Mouse (Mus musculus) heart, embryonic 13.5 days (tissue): ENCODE data around the gene Tep1. TPM values are rescaled to one million over a fixed set of nuclear protein-coding genes. Genes with fewer than 3 reads are reported as not detected.
"Not testable (repeated sequence)": the region's sequence is repeated elsewhere in the genome, so short reads cannot be mapped to it uniquely, and the experiment has no call there.

ENCODE experiments used
- ATAC-seq: fragments of 200-750 bp; cut with Nextera tagmentation; 2 replicates; pipeline ENCODE4 v1.8.0; 2017; ENCODE audit warnings: moderate TSS enrichment; ENCODE audit not compliant: insufficient number of reproducible peaks, low FRiP score, low TSS enrichment; ENCODE audit errors: extremely low read depth
- H3K27ac ChIP-seq: fragments of 300-500 bp; sonication (generic); replicated peaks from 2 replicates; pipeline ENCODE4 v1.5.1; 2015; ENCODE audit warnings: moderate library complexity, mild to moderate bottlenecking, inconsistent platforms
- H3K27me3 ChIP-seq: fragments of 300-500 bp; sonication (generic); replicated peaks from 2 replicates; pipeline ENCODE4 v1.6.1; 2015; ENCODE audit warnings: mild to moderate bottlenecking, inconsistent platforms
- H3K36me3 ChIP-seq: fragments of 300-500 bp; sonication (generic); 2 replicates; pipeline ENCODE4 v1.6.1; 2015; ENCODE audit warnings: mild to moderate bottlenecking, inconsistent platforms
- H3K4me1 ChIP-seq: fragments of 300-500 bp; sonication (generic); 2 replicates; pipeline ENCODE4 v1.6.1; 2015; ENCODE audit warnings: inconsistent platforms
- H3K4me2 ChIP-seq: fragments of 300-500 bp; sonication (generic); 2 replicates; pipeline ENCODE4 v1.6.1; 2015; ENCODE audit warnings: inconsistent platforms, mild to moderate bottlenecking, moderate library complexity
- H3K4me3 ChIP-seq: fragments of 300-500 bp; sonication (generic); 2 replicates; pipeline ENCODE4 v1.5.1; 2015; ENCODE audit warnings: moderate library complexity, mild to moderate bottlenecking, inconsistent platforms
- H3K9ac ChIP-seq: fragments of 300-500 bp; sonication (generic); 2 replicates; pipeline ENCODE4 v1.6.1; 2015; ENCODE audit warnings: inconsistent platforms, mild to moderate bottlenecking, moderate library complexity
- H3K9me3 ChIP-seq: fragments of 300-500 bp; sonication (generic); 2 replicates; pipeline ENCODE4 v1.6.1; 2016; ENCODE audit warnings: inconsistent platforms
- WGBS: fragments of 180-500 bp; shearing (Covaris S2); methylation state at CpG from one replicate; pipeline ENCODE4 v1.1.7; 2015; ENCODE audit warnings: mixed read lengths; 5-methylcytosine and 5-hydroxymethylcytosine counted together
- polyA plus RNA-seq: library from polyadenylated mRNA; unstranded; fragments of >200 nt; fragmentation: Nextera tagmentation; extraction: Ambion mirVana; gene quantifications from 2 replicates; pipeline ENCODE4 v1.2.1, GENCODE M21; 2015

Tep1 gene
- polyA plus RNA-seq: 4.5 and 5.1 TPM in 2 replicates

DNA sequence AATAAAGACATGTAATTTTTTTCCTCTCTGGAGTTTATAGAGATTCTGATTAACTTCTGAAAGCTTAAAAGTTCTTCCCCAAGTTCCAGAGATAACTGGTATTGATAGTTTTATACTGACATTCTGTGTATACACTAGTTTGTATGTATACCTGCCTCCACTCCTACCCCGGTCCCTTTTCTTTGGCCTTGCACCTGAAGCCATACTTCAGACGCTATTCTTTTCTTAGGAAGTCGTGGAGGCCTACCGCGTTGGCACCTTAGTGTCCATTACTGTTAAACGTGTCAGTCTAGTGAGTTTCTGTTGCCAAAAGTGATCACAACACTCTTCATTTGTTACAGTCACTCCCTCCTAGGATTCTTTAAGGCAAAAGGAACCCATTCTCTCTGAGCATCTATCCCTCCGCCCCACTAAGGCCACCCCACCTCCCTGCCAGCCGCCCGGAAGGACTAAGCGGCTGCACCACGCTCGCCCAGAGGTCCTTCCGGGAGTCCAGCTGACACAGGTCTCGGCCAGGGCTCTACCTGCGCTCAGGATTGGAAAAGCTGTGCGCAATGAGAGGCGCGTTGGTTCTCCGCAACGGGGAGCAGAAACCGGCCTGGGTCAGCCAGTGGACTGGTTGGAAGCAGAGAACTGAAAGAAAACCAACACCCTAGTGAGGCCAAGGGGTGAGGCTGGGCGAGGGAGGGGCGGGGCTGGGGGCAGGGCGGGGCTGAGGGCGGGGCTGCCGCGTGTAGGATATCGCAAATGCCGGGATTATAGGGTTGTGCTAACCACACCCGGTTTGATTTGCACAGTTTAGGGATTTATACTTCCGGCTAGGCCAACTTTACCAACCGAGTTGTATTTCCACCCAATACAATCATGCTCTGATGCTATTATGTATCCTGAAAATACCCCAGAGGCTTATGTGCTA is at the start of gene Tep1:
Gene Tep1, minus strand, starts transcription at position 672 of the 916 bp plus-strand sequence.
- Histone ChIP-seq H3K27ac (peak within 1 kb of the TSS; percentile 79), H3K4me3 (peak within 1 kb of the TSS; percentile 73), H3K36me3 (peaks cover 24% of the 10 kb centered on the region), H3K4me1 (0 out of 2 replicates have a peak, but pooled peaks cover 4% of the 10 kb centered on the region), H3K27me3 (no peaks in the 10 kb centered on the region), H3K9me3 (no peaks in the 10 kb centered on the region), H3K9ac (peak within 1 kb of the TSS; percentile 86), H3K4me2 (peak within 1 kb of the TSS; percentile 79)
- WGBS: 7% methylated on average over 32 of the region's 32 CpGs
- ATAC-seq: peak; percentile 59; the same call in 1 of the 2 replicates

GRCm38 (mm10) chr14:50911356-50911755 is 41.0 kb upstream of the Tep1 start:
- H3K9me3 ChIP-seq: no peaks in the 10 kb centered on the region
- H3K4me1 ChIP-seq: no peaks in the 10 kb centered on the region
- no peak for ATAC-seq
- WGBS: 47% methylated on average over 3 of the region's 3 CpGs
- H3K9ac ChIP-seq: no peak overlapping the region
- H3K4me3 ChIP-seq: no peak overlapping the region
- peaks cover 54% of the 10 kb centered on the region for H3K36me3 ChIP-seq
- H3K4me2 ChIP-seq: no peak overlapping the region
- H3K27me3 ChIP-seq: no peaks in the 10 kb centered on the region
- H3K27ac ChIP-seq: no peak overlapping the region

GRCm38 (mm10) chr14:50908126-50908525 is 37.8 kb upstream of the Tep1 start:
- no peaks in the 10 kb centered on the region for H3K27me3 ChIP-seq
- no peak overlapping the region for H3K4me3 ChIP-seq
- peaks cover 5% of the 10 kb centered on the region for H3K4me1 ChIP-seq
- no peak for ATAC-seq
- no peak overlapping the region for H3K4me2 ChIP-seq
- peaks cover 24% of the 10 kb centered on the region for H3K36me3 ChIP-seq
- H3K9ac ChIP-seq: no peak overlapping the region
- no peaks in the 10 kb centered on the region for H3K9me3 ChIP-seq
- H3K27ac ChIP-seq: no peak overlapping the region
- 63% methylated on average over 4 of the region's 4 CpGs for WGBS

- not testable (repeated sequence) for H3K4me3 ChIP-seq, H3K9me3 ChIP-seq, H3K4me2 ChIP-seq, H3K36me3 ChIP-seq, ATAC-seq, H3K27ac ChIP-seq, H3K9ac ChIP-seq, H3K27me3 ChIP-seq, H3K4me1 ChIP-seq
These were observed 35.0 kb upstream of the Tep1 start for GRCm38 (mm10) chr14:50905327-50905726.

GRCm38 (mm10) chr14:50904828-50905129 is 34.4 kb upstream of the Tep1 start:
- H3K36me3 ChIP-seq: no peaks in the 10 kb centered on the region
- no peak overlapping the region for H3K4me3 ChIP-seq
- no peaks in the 10 kb centered on the region for H3K9me3 ChIP-seq
- no peak overlapping the region for H3K9ac ChIP-seq
- H3K4me1 ChIP-seq: peaks cover 5% of the 10 kb centered on the region
- no peak overlapping the region for H3K4me2 ChIP-seq
- H3K27ac ChIP-seq: no peak overlapping the region
- H3K27me3 ChIP-seq: no peaks in the 10 kb centered on the region
- no peak for ATAC-seq
- WGBS: 83% methylated on average over 4 of the region's 4 CpGs

DNA sequence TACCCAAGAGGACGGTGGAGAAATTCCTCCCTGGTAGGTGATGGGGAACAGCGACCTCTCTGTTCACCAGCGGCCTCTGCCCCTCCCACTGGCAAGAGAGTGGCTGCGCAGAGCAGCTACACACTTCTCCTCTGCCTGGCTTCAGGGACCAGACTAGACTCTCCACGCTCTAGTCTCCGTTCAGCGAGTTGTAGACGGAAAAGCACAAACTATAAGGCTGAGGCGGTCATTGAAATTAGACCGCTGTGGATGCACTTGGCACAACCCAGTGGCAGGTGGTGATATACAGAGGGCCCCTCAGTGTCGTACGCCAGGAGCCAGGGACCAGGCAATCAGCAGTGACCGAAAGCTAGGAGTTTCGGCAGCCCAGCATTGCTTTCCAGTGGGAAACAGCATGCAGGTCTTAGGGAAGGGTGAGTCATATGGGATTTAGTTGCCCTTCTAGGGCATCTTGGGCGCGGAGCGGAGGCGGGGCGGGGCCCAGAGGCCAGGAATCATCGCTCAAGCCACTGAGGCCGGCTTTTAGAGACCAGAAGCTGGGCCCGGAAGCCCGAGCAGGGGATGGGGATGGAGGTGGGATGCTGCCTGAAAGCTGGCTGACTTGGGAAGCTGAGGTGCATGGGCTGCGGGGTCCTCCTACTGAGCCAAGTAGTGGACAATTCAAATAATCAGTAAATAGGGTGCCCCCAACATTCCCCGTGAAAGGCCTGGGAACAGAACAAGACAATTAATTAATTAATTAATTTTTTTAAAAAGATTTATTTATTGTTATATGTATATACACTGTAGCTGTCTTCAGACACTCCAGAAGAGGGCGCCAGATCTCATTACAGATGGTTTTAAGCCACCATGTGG is 33.8 kb upstream of the Tep1 start:
- ATAC-seq: peak; percentile 54
- peak overlapping the region; percentile 74 for H3K9ac ChIP-seq
- no peaks in the 10 kb centered on the region for H3K36me3 ChIP-seq
- no peaks in the 10 kb centered on the region for H3K27me3 ChIP-seq
- H3K9me3 ChIP-seq: no peaks in the 10 kb centered on the region
- H3K4me3 ChIP-seq: peak overlapping the region; percentile 52
- H3K27ac ChIP-seq: no peak overlapping the region
- 3% methylated on average over 26 of the region's 26 CpGs for whole genome bisulfite sequencing
- H3K4me2 ChIP-seq: peak overlapping the region; percentile 85
- peaks cover 5% of the 10 kb centered on the region for H3K4me1 ChIP-seq

GRCm38 (mm10) chr14:50897992-50898391 is 27.6 kb upstream of the Tep1 start:
- not testable (repeated sequence) for H3K27ac ChIP-seq, H3K4me2 ChIP-seq, H3K36me3 ChIP-seq, H3K9ac ChIP-seq, H3K4me3 ChIP-seq, H3K9me3 ChIP-seq, ATAC-seq
- WGBS: 88% methylated on average over 2 of the region's 2 CpGs
- Histone ChIP-seq H3K4me1 (peaks cover 18% of the 10 kb centered on the region), H3K27me3 (peaks cover 30% of the 10 kb centered on the region)

DNA sequence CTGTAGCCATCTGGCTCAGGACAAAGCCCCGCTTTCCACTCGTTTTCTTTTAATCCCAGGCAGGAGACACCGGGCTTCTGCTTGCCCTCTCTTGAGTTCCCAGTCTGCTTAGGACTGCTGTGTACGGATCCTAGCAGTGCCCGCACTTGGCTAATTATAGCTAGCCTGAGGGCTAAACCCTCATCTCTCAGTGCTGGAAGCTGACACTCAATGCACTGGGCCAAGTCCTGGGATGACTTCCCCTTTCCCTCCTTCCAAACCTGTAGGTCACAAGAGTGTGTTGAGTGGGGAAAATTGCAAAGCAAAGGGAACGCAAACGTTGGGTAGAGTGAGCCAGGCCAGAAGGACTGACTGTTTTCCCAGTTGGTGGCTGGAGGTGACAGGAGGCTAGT is 27.0 kb upstream of the Tep1 start, which contains the start of gene Klhl33:
Gene Klhl33, minus strand, starts transcription at position 134 of the 392 bp plus-strand sequence.
- no peaks in the 10 kb centered on the region for H3K9me3 ChIP-seq
- peak within 1 kb of the TSS; percentile 55 for H3K4me3 ChIP-seq
- H3K4me2 ChIP-seq: peak within 1 kb of the TSS; percentile 92
- H3K4me1 ChIP-seq: peaks cover 23% of the 10 kb centered on the region
- whole genome bisulfite sequencing: 31% methylated on average over 7 of the region's 7 CpGs
- peaks cover 30% of the 10 kb centered on the region for H3K27me3 ChIP-seq
- ATAC-seq: no peak
- H3K27ac ChIP-seq: no peak within 1 kb of the TSS
- H3K9ac ChIP-seq: peak within 1 kb of the TSS; percentile 79
- no peaks in the 10 kb centered on the region for H3K36me3 ChIP-seq

- Histone ChIP-seq H3K9me3 (no peaks in the 10 kb centered on the region), H3K4me1 (peaks cover 23% of the 10 kb centered on the region), H3K27ac (no peak overlapping the region), H3K9ac (peak overlapping the region; percentile 79), H3K36me3 (no peaks in the 10 kb centered on the region), H3K27me3 (peaks cover 30% of the 10 kb centered on the region), H3K4me2 (peak overlapping the region; percentile 92), H3K4me3 (peak overlapping the region; percentile 55)
- WGBS: 12% methylated on average over 23 of the region's 23 CpGs
- no peak for ATAC-seq
These were observed 26.5 kb upstream of the Tep1 start for GRCm38 (mm10) chr14:50896747-50897373.

DNA sequence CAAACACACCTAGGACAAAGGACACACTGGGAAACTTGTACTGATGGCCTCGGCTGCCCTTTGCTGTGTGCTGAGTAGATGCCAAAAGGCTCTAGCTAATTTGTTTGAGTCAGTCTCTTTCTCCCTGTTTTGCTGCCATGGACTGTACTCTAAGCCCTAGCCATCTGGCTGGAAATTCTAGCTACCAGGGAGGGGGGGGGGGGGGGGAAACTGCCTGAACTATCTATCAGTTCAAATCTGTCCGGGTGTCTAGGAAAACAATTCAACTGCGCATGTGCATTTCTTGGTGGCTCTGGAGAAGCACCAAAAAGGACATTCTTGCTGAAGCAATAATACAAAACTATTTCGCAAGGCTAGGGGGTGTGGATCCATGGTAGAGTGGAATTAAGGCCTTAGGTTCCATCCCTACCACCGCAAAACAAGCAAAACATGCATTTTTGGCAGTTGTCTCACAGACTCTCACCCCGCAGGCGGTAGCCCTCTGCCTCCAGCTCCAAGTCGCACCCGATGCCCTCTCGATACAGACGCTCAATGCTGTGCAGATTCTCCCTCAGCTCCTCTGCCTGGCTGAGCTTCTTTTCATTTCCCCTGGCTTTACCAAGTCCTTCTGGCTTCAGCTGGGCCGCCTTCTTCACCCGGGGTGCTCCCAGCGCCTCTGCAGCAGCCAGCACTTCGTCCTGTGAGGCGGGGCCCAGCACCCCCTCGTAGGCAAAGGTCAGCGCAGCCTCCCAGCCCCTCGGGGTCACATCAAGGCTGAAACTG is 25.8 kb upstream of the Tep1 start:
- no peak overlapping the region for H3K27ac ChIP-seq
- no peak for ATAC-seq

More for the DNA sequence above, 25.8 kb upstream of the Tep1 start:
- WGBS: 15% methylated on average over 19 of the region's 19 CpGs
- Histone ChIP-seq H3K36me3 (no peaks in the 10 kb centered on the region), H3K4me2 (peak overlapping the region; percentile 92), H3K9me3 (no peaks in the 10 kb centered on the region), H3K4me1 (peaks cover 23% of the 10 kb centered on the region), H3K4me3 (peak overlapping the region; percentile 55), H3K27me3 (peaks cover 30% of the 10 kb centered on the region), H3K9ac (peak overlapping the region; percentile 79)
